Mouse (Mus musculus): ENCODE measurements at regions not wholly inside any gene's neighbourhood (a gene's known extent, or its start where the extent isn't known, plus 50 kb on each side); places are given as distances from the start of the nearest gene placed in this dataset.

GRCm38 (mm10) chr12:9224971-9225370 lies 195.2 kb downstream of the Ttc32 start:
- no peaks in the 10 kb centered on the region for H3K36me3 ChIP-seq (ENCODE audit: control insufficient read depth, insufficient read depth)

GRCm38 (mm10) chr12:9227901-9228300 lies 198.1 kb downstream of the Ttc32 start:
- Histone ChIP-seq H3K9me3 (ENCODE audit: control insufficient read depth, low read length) (no peaks in the 10 kb centered on the region), H3K4me1 (replicated peaks; ENCODE audit: control insufficient read depth, insufficient read depth, low read length) (no peaks in the 10 kb centered on the region), H3K36me3 (ENCODE audit: control insufficient read depth, insufficient read depth) (no peaks in the 10 kb centered on the region), H3K27ac (ENCODE audit: low read length) (no peak overlapping the region), H3K4me3 (replicated peaks; ENCODE audit: low read length) (no peak overlapping the region), H3K27me3 (replicated peaks; ENCODE audit: control insufficient read depth, insufficient read depth, low read length) (no peaks in the 10 kb centered on the region), H3K4me2 (ENCODE audit: low read length) (no peak overlapping the region), H3K9ac (replicated peaks; ENCODE audit: low read depth, low read length) (no peak overlapping the region)
- no peak for ATAC-seq
- 89% methylated on average over 5 of the region's 5 CpGs for WGBS

More at GRCm38 (mm10) chr12:9224971-9225370, 195.2 kb downstream of the Ttc32 start:
- ATAC-seq, result no peak
- H3K4me2 ChIP-seq (ENCODE audit: low read length), result no peak overlapping the region
- H3K9me3 ChIP-seq (ENCODE audit: control insufficient read depth, low read length), result no peaks in the 10 kb centered on the region
- no peak overlapping the region for H3K4me3 ChIP-seq (replicated peaks; ENCODE audit: low read length)
- no peaks in the 10 kb centered on the region for H3K4me1 ChIP-seq (replicated peaks; ENCODE audit: control insufficient read depth, insufficient read depth, low read length)
- no peak overlapping the region for H3K27ac ChIP-seq (ENCODE audit: low read length)
- H3K27me3 ChIP-seq (replicated peaks; ENCODE audit: control insufficient read depth, insufficient read depth, low read length), result no peaks in the 10 kb centered on the region
- no peak overlapping the region for H3K9ac ChIP-seq (replicated peaks; ENCODE audit: low read depth, low read length)
- 50% methylated on average over 5 of the region's 5 CpGs for WGBS

- no peak for ATAC-seq
- H3K36me3 ChIP-seq (ENCODE audit: control insufficient read depth, insufficient read depth), result no peaks in the 10 kb centered on the region
- no peak overlapping the region for H3K9ac ChIP-seq (replicated peaks; ENCODE audit: low read depth, low read length)
- no peak overlapping the region for H3K4me2 ChIP-seq (ENCODE audit: low read length)
- H3K27me3 ChIP-seq (replicated peaks; ENCODE audit: control insufficient read depth, insufficient read depth, low read length), result no peaks in the 10 kb centered on the region
- no peak overlapping the region for H3K27ac ChIP-seq (ENCODE audit: low read length)
- 75% methylated on average over 2 of the region's 2 CpGs for WGBS
- H3K4me1 ChIP-seq (replicated peaks; ENCODE audit: control insufficient read depth, insufficient read depth, low read length), result no peaks in the 10 kb centered on the region
- H3K9me3 ChIP-seq (ENCODE audit: control insufficient read depth, low read length), result no peaks in the 10 kb centered on the region
- no peak overlapping the region for H3K4me3 ChIP-seq (replicated peaks; ENCODE audit: low read length)
These were observed 198.7 kb downstream of the Ttc32 start for GRCm38 (mm10) chr12:9228486-9228885.

GRCm38 (mm10) chr12:9229981-9230380 lies 200.2 kb downstream of the Ttc32 start:
- Histone ChIP-seq H3K36me3 (ENCODE audit: control insufficient read depth, insufficient read depth) (no peaks in the 10 kb centered on the region), H3K9me3 (ENCODE audit: control insufficient read depth, low read length) (no peaks in the 10 kb centered on the region), H3K4me3 (replicated peaks; ENCODE audit: low read length) (no peak overlapping the region), H3K4me2 (ENCODE audit: low read length) (no peak overlapping the region), H3K4me1 (replicated peaks; ENCODE audit: control insufficient read depth, insufficient read depth, low read length) (no peaks in the 10 kb centered on the region), H3K27me3 (replicated peaks; ENCODE audit: control insufficient read depth, insufficient read depth, low read length) (no peaks in the 10 kb centered on the region), H3K27ac (ENCODE audit: low read length) (no peak overlapping the region), H3K9ac (replicated peaks; ENCODE audit: low read depth, low read length) (no peak overlapping the region)
- 83% methylated on average over 4 of the region's 4 CpGs for WGBS
- no peak for ATAC-seq

- Histone ChIP-seq H3K4me1 (replicated peaks; ENCODE audit: control insufficient read depth, insufficient read depth, low read length) (no peaks in the 10 kb centered on the region), H3K36me3 (ENCODE audit: control insufficient read depth, insufficient read depth) (no peaks in the 10 kb centered on the region), H3K4me2 (ENCODE audit: low read length) (no peak overlapping the region), H3K27ac (ENCODE audit: low read length) (no peak overlapping the region), H3K4me3 (replicated peaks; ENCODE audit: low read length) (no peak overlapping the region), H3K27me3 (replicated peaks; ENCODE audit: control insufficient read depth, insufficient read depth, low read length) (no peaks in the 10 kb centered on the region), H3K9me3 (ENCODE audit: control insufficient read depth, low read length) (no peaks in the 10 kb centered on the region), H3K9ac (replicated peaks; ENCODE audit: low read depth, low read length) (no peak overlapping the region)
- WGBS, result 86% methylated on average over 5 of the region's 5 CpGs
- ATAC-seq, result no peak
These were observed 200.8 kb downstream of the Ttc32 start for GRCm38 (mm10) chr12:9230576-9230975.

GRCm38 (mm10) chr12:9232431-9232830 lies 202.6 kb downstream of the Ttc32 start:
- H3K27me3 ChIP-seq (replicated peaks; ENCODE audit: control insufficient read depth, insufficient read depth, low read length), result no peaks in the 10 kb centered on the region
- H3K36me3 ChIP-seq (ENCODE audit: control insufficient read depth, insufficient read depth), result no peaks in the 10 kb centered on the region
- no peak overlapping the region for H3K4me2 ChIP-seq (ENCODE audit: low read length)
- no peak overlapping the region for H3K9ac ChIP-seq (replicated peaks; ENCODE audit: low read depth, low read length)
- no peak overlapping the region for H3K27ac ChIP-seq (ENCODE audit: low read length)
- no peaks in the 10 kb centered on the region for H3K9me3 ChIP-seq (ENCODE audit: control insufficient read depth, low read length)
- no peak overlapping the region for H3K4me3 ChIP-seq (replicated peaks; ENCODE audit: low read length)
- ATAC-seq, result no peak
- no peaks in the 10 kb centered on the region for H3K4me1 ChIP-seq (replicated peaks; ENCODE audit: control insufficient read depth, insufficient read depth, low read length)

GRCm38 (mm10) chr12:9235866-9236265 lies 206.1 kb downstream of the Ttc32 start:
- H3K4me1 ChIP-seq (replicated peaks; ENCODE audit: control insufficient read depth, insufficient read depth, low read length), result no peaks in the 10 kb centered on the region
- no peak overlapping the region for H3K27ac ChIP-seq (ENCODE audit: low read length)
- no peak overlapping the region for H3K4me2 ChIP-seq (ENCODE audit: low read length)
- no peak for ATAC-seq
- H3K27me3 ChIP-seq (replicated peaks; ENCODE audit: control insufficient read depth, insufficient read depth, low read length), result no peaks in the 10 kb centered on the region
- H3K4me3 ChIP-seq (replicated peaks; ENCODE audit: low read length), result no peak overlapping the region
- H3K9ac ChIP-seq (replicated peaks; ENCODE audit: low read depth, low read length), result no peak overlapping the region
- no peaks in the 10 kb centered on the region for H3K9me3 ChIP-seq (ENCODE audit: control insufficient read depth, low read length)
- H3K36me3 ChIP-seq (ENCODE audit: control insufficient read depth, insufficient read depth), result no peaks in the 10 kb centered on the region
- 81% methylated on average over 4 of the region's 4 CpGs for WGBS

GRCm38 (mm10) chr12:9237538-9237937 lies 207.7 kb downstream of the Ttc32 start:
- Histone ChIP-seq H3K4me1 (replicated peaks; ENCODE audit: control insufficient read depth, insufficient read depth, low read length) (no peaks in the 10 kb centered on the region), H3K27me3 (replicated peaks; ENCODE audit: control insufficient read depth, insufficient read depth, low read length) (no peaks in the 10 kb centered on the region), H3K9ac (replicated peaks; ENCODE audit: low read depth, low read length) (no peak overlapping the region), H3K4me2 (ENCODE audit: low read length) (no peak overlapping the region), H3K4me3 (replicated peaks; ENCODE audit: low read length) (no peak overlapping the region), H3K27ac (ENCODE audit: low read length) (no peak overlapping the region), H3K9me3 (ENCODE audit: control insufficient read depth, low read length) (no peaks in the 10 kb centered on the region), H3K36me3 (ENCODE audit: control insufficient read depth, insufficient read depth) (no peaks in the 10 kb centered on the region)
- WGBS, result 78% methylated on average over 6 of the region's 6 CpGs
- ATAC-seq, result no peak

GRCm38 (mm10) chr12:9237955-9238354 lies 208.2 kb downstream of the Ttc32 start:
- no peaks in the 10 kb centered on the region for H3K36me3 ChIP-seq (ENCODE audit: control insufficient read depth, insufficient read depth)
- H3K27me3 ChIP-seq (replicated peaks; ENCODE audit: control insufficient read depth, insufficient read depth, low read length), result no peaks in the 10 kb centered on the region
- 89% methylated on average over 1 of the region's 1 CpGs for WGBS
- no peaks in the 10 kb centered on the region for H3K4me1 ChIP-seq (replicated peaks; ENCODE audit: control insufficient read depth, insufficient read depth, low read length)
- no peak overlapping the region for H3K9ac ChIP-seq (replicated peaks; ENCODE audit: low read depth, low read length)
- no peak overlapping the region for H3K27ac ChIP-seq (ENCODE audit: low read length)
- H3K4me3 ChIP-seq (replicated peaks; ENCODE audit: low read length), result no peak overlapping the region
- no peaks in the 10 kb centered on the region for H3K9me3 ChIP-seq (ENCODE audit: control insufficient read depth, low read length)
- ATAC-seq, result no peak
- no peak overlapping the region for H3K4me2 ChIP-seq (ENCODE audit: low read length)

GRCm38 (mm10) chr12:9247506-9247905 lies 217.7 kb downstream of the Ttc32 start:
- Histone ChIP-seq H3K27me3 (replicated peaks; ENCODE audit: control insufficient read depth, insufficient read depth, low read length) (no peaks in the 10 kb centered on the region), H3K27ac (ENCODE audit: low read length) (no peak overlapping the region), H3K4me2 (ENCODE audit: low read length) (no peak overlapping the region), H3K36me3 (ENCODE audit: control insufficient read depth, insufficient read depth) (no peaks in the 10 kb centered on the region), H3K9ac (replicated peaks; ENCODE audit: low read depth, low read length) (no peak overlapping the region), H3K4me3 (replicated peaks; ENCODE audit: low read length) (no peak overlapping the region), H3K9me3 (ENCODE audit: control insufficient read depth, low read length) (no peaks in the 10 kb centered on the region), H3K4me1 (replicated peaks; ENCODE audit: control insufficient read depth, insufficient read depth, low read length) (no peaks in the 10 kb centered on the region)
- 83% methylated on average over 5 of the region's 5 CpGs for WGBS
- no peak for ATAC-seq
